Mouse (Mus musculus): ENCODE measurements around the gene Spag4.

GRCm38 (mm10) chr2:156039390-156039789 lies 25.6 kb upstream of the Spag4 start:
- TF ChIP-seq TAL1 (IDR thresholded peaks at IDR 0.05; ENCODE audit: low read length) (no peak), GATA1 (IDR thresholded peaks at IDR 0.05; ENCODE audit: low read length) (no peak)

Data from erythroblast, embryonic 14.5 days (primary cell).